Mouse (Mus musculus) embryonic fibroblast, embryonic 13.5 days (primary cell): ENCODE data around the gene Il17d.

Experiments
- CTCF ChIP-seq: IDR thresholded peaks from 2 replicates; pipeline ENCODE4 v1.5.1; 2011; ENCODE audit warnings: mild to moderate bottlenecking, control low read depth, low read length, moderate library complexity, borderline replicate concordance; ENCODE audit not compliant: insufficient read depth
- POLR2A ChIP-seq: IDR thresholded peaks from 2 replicates; pipeline ENCODE4 v1.6.1; 2011; ENCODE audit warnings: low read depth, mild to moderate bottlenecking, control low read depth, low read length, moderate library complexity

GRCm38 (mm10) chr14:57591830-57592229 lies 67.3 kb downstream of the Il17d start:
- no peak for TF ChIP-seq CTCF
- TF ChIP-seq POLR2A = no peak
